Mouse (Mus musculus) midbrain, embryonic 14.5 days (tissue): ENCODE measurements around the gene Gpr87. TPM values are rescaled to one million over a fixed set of nuclear protein-coding genes. Genes with fewer than 3 reads are reported as not detected.

Source experiments
- ATAC-seq: fragments of 200-750 bp; cut with Nextera tagmentation; 2 replicates; pipeline ENCODE4 v1.8.0; 2017; ENCODE audit warnings: moderate number of reproducible peaks, moderate library complexity; ENCODE audit not compliant: low FRiP score, low TSS enrichment
- DNase-seq: peaks from one replicate; pipeline ENCODE4 v3.0.0-alpha.2; 2015
- H3K27ac ChIP-seq: fragments of 300-500 bp; sonication (generic); replicated peaks from 2 replicates; pipeline ENCODE4 v1.5.1; 2014; ENCODE audit warnings: mild to moderate bottlenecking, low read depth, low read length, moderate library complexity
- H3K27me3 ChIP-seq: fragments of 300-500 bp; sonication (generic); 2 replicates; pipeline ENCODE4 v1.6.1; 2014; ENCODE audit warnings: low read length, control low read depth, mixed read lengths; ENCODE audit not compliant: control insufficient read depth, insufficient read depth
- H3K36me3 ChIP-seq: fragments of 300-500 bp; sonication (generic); 2 replicates; pipeline ENCODE4 v1.6.1; 2014; ENCODE audit warnings: low read length, control low read depth; ENCODE audit not compliant: control insufficient read depth, insufficient read depth
- H3K4me1 ChIP-seq: fragments of 300-500 bp; sonication (generic); 2 replicates; pipeline ENCODE4 v1.6.1; 2014; ENCODE audit warnings: mild to moderate bottlenecking, antibody characterized with exemption, low read length, control low read depth; ENCODE audit not compliant: control insufficient read depth, insufficient read depth
- H3K4me2 ChIP-seq: fragments of 300-500 bp; sonication (generic); 2 replicates; pipeline ENCODE4 v1.6.1; 2014; ENCODE audit warnings: mild to moderate bottlenecking, low read length, moderate library complexity
- H3K4me3 ChIP-seq: fragments of 300-500 bp; sonication (generic); replicated peaks from 2 replicates; pipeline ENCODE4 v1.5.1; 2014; ENCODE audit warnings: low read depth, low read length
- H3K9ac ChIP-seq: fragments of 300-500 bp; sonication (generic); replicated peaks from 2 replicates; pipeline ENCODE4 v1.6.1; 2014; ENCODE audit warnings: mild to moderate bottlenecking, low read length, moderate library complexity
- H3K9me3 ChIP-seq: fragments of 300-500 bp; sonication (generic); 2 replicates; pipeline ENCODE4 v1.6.1; 2016; ENCODE audit warnings: low read length, control low read depth, mixed read lengths; ENCODE audit not compliant: control insufficient read depth
- WGBS: fragments of 180-500 bp; shearing (Covaris S2); extraction: QIAGEN DNeasy Blood & Tissue Kit; methylation state at CpG from one replicate; pipeline ENCODE4 v1.1.7; 2014; 5-methylcytosine and 5-hydroxymethylcytosine counted together
- polyA plus RNA-seq: library from polyadenylated mRNA; unstranded; fragments of >200 nt; fragmentation: Nextera tagmentation; extraction: Ambion mirVana; gene quantifications from 2 replicates; pipeline ENCODE4 v1.2.1, GENCODE M21; 2014

Gene Gpr87
- polyA plus RNA-seq, 1 experiment from 2014 or later: 0.26 TPM

GRCm38 (mm10) chr3:59217211-59217610 lies 22.3 kb upstream of the Gpr87 start:
- ATAC-seq (no peak), DNase-seq (no peak)
- H3K36me3 ChIP-seq: no peaks in the 10 kb centered on the region
- no peak overlapping the region for H3K4me3 ChIP-seq
- H3K27me3 ChIP-seq: no peaks in the 10 kb centered on the region
- H3K27ac ChIP-seq: no peak overlapping the region
- H3K9ac ChIP-seq: no peak overlapping the region
- 93% methylated on average over 10 of the region's 10 CpGs for WGBS
- no peaks in the 10 kb centered on the region for H3K9me3 ChIP-seq
- no peaks in the 10 kb centered on the region for H3K4me1 ChIP-seq
- H3K4me2 ChIP-seq: no peak overlapping the region

GRCm38 (mm10) chr3:59212404-59212803 lies 17.5 kb upstream of the Gpr87 start:
- Histone ChIP-seq H3K4me3 (no peak overlapping the region), H3K9ac (no peak overlapping the region), H3K27me3 (no peaks in the 10 kb centered on the region), H3K27ac (no peak overlapping the region), H3K36me3 (no peaks in the 10 kb centered on the region), H3K4me2 (no peak overlapping the region), H3K4me1 (no peaks in the 10 kb centered on the region), H3K9me3 (no peaks in the 10 kb centered on the region)
- ATAC-seq: no peak
- DNase-seq: no peak

DNA sequence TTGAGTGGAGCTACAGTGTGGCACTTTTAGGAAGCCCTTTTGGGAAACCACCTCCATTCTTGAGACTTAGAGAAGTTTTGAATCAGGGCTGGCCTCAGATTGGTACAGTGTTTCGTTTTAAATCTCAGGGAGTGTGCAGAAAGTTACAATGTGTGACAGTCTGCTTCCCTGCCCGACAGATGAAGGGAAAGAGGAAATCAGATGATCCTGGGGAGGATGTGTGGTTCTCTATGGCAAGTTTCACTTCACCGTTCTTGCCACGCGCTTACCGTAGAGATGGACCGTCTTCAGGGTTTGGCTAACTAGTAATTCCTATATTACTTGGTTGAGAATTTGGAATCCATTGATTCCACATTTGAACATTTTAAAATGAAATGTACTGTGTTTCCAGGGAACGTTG lies 16.9 kb upstream of the Gpr87 start:
- no peaks in the 10 kb centered on the region for H3K27me3 ChIP-seq
- H3K4me2 ChIP-seq: no peak overlapping the region
- no peaks in the 10 kb centered on the region for H3K9me3 ChIP-seq
- no peaks in the 10 kb centered on the region for H3K36me3 ChIP-seq
- H3K4me3 ChIP-seq: no peak overlapping the region
- no peak for ATAC-seq
- no peak overlapping the region for H3K9ac ChIP-seq
- H3K27ac ChIP-seq: no peak overlapping the region
- H3K4me1 ChIP-seq: no peaks in the 10 kb centered on the region
- 93% methylated on average over 8 of the region's 8 CpGs for WGBS
- no peak for DNase-seq

DNA sequence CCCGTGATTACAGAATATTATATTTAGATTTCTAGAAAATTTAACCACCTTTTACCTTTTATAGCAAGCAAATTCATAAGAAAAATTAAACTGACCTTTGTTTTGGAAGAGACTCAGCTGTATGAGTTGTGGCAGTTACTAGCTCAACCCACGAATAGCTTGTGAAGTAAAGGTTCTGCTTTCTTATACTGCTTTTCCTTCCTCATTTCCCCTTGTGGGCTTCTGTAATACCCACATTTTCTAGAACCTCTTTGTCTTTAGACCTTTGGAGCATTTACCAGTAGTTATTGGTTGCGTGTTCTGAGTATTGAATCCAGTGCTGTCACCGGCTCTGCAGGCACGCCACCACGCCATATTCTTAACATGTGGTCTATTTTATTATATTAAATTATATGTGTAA lies 15.8 kb upstream of the Gpr87 start, which contains the start of gene P2ry13:
TSS of gene P2ry13 (minus strand) at position 156 of the 400 bp plus-strand sequence.
- Histone ChIP-seq H3K4me2 (no peak within 1 kb of the TSS), H3K4me1 (no peaks in the 10 kb centered on the region), H3K27ac (no peak within 1 kb of the TSS), H3K27me3 (no peaks in the 10 kb centered on the region), H3K36me3 (no peaks in the 10 kb centered on the region), H3K4me3 (no peak within 1 kb of the TSS), H3K9me3 (no peaks in the 10 kb centered on the region), H3K9ac (no peak within 1 kb of the TSS)
- ATAC-seq (no peak), DNase-seq (no peak)
- WGBS: 93% methylated on average over 6 of the region's 6 CpGs

- no peaks in the 10 kb centered on the region for H3K36me3 ChIP-seq
- no peaks in the 10 kb centered on the region for H3K9me3 ChIP-seq
- H3K9ac ChIP-seq: no peak overlapping the region
- no peak overlapping the region for H3K4me2 ChIP-seq
- no peak overlapping the region for H3K27ac ChIP-seq
- H3K4me1 ChIP-seq: no peaks in the 10 kb centered on the region
- DNase-seq: no peak
- H3K4me3 ChIP-seq: no peak overlapping the region
- ATAC-seq: no peak
- no peaks in the 10 kb centered on the region for H3K27me3 ChIP-seq
- 87% methylated on average over 8 of the region's 8 CpGs for WGBS
These were observed 15.2 kb upstream of the Gpr87 start for GRCm38 (mm10) chr3:59210089-59210488.

DNA sequence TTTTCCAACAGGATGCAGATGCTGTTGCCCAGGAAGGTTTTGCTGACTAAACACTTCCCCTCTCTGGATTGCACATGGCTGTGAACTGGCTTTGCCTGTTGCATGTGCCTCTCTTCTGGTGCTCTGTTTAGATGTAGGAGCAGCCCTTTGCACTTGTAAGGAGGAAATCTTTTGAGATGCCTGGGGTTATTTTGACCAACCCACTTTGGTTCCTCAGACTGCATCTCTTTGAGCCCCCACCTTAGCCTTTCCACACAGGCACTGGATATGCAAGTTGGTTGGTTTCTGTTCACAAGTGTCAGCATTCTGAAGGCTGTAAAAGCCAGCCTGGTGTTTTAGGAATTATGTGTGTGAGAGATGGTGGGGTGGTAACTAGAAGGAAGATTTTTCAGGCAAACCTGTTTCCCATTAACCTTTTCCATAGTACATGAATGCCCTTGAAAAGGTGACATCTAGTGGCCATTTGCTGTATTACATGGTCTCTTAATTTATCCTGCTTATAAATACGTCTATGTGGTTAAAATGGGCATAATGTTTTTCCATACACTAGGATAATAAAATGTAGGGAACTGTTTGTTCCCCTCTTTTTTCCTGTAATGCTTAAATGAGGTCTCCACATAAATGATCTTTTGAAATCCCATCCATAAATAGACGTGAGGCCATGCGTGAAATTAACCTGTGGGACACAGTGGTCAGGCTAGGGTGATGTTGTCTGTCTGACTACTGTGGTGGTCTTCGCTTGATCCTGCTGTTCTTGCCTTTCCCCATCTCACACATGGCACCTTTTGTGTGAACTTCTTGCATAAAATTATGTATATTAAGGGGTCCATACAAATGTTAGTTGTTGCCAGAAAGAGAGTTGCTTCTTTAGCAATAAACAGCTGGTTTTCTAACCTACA lies 14.0 kb upstream of the Gpr87 start:
- H3K4me1 ChIP-seq: no peaks in the 10 kb centered on the region
- ATAC-seq (no peak; the same call in 1 of the 2 replicates), DNase-seq (peak; percentile 90)
- no peak overlapping the region for H3K4me2 ChIP-seq
- no peaks in the 10 kb centered on the region for H3K9me3 ChIP-seq
- no peak overlapping the region for H3K4me3 ChIP-seq
- H3K27me3 ChIP-seq: no peaks in the 10 kb centered on the region
- H3K27ac ChIP-seq: no peak overlapping the region
- no peak overlapping the region for H3K9ac ChIP-seq
- no peaks in the 10 kb centered on the region for H3K36me3 ChIP-seq
- 63% methylated on average over 4 of the region's 4 CpGs for WGBS

DNA sequence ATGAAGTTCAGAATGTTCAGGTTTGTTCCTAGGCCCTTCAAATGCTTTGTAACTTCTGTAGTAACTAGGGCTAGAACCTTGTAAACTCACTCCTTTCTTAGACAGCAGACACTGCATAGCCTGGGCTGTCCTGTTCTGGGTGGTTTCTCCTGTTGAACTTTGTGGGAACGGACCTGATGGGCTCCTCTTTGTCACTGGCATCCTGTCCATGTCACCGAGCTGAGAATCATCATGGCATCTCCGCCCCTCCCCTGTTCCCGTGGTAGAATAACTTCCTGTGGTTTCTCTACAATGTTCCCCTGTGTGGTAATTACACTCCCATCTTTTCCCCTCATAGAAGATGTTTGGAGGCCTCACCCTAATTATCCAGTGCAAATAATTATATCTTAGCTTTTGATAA lies 11.0 kb upstream of the Gpr87 start:
- H3K4me1 ChIP-seq: no peaks in the 10 kb centered on the region
- no peak for ATAC-seq
- no peak for DNase-seq
- H3K27me3 ChIP-seq: no peaks in the 10 kb centered on the region
- H3K4me3 ChIP-seq: no peak overlapping the region
- H3K4me2 ChIP-seq: no peak overlapping the region
- 86% methylated on average over 4 of the region's 4 CpGs for WGBS
- no peaks in the 10 kb centered on the region for H3K9me3 ChIP-seq
- no peaks in the 10 kb centered on the region for H3K36me3 ChIP-seq
- H3K9ac ChIP-seq: no peak overlapping the region
- no peak overlapping the region for H3K27ac ChIP-seq

DNA sequence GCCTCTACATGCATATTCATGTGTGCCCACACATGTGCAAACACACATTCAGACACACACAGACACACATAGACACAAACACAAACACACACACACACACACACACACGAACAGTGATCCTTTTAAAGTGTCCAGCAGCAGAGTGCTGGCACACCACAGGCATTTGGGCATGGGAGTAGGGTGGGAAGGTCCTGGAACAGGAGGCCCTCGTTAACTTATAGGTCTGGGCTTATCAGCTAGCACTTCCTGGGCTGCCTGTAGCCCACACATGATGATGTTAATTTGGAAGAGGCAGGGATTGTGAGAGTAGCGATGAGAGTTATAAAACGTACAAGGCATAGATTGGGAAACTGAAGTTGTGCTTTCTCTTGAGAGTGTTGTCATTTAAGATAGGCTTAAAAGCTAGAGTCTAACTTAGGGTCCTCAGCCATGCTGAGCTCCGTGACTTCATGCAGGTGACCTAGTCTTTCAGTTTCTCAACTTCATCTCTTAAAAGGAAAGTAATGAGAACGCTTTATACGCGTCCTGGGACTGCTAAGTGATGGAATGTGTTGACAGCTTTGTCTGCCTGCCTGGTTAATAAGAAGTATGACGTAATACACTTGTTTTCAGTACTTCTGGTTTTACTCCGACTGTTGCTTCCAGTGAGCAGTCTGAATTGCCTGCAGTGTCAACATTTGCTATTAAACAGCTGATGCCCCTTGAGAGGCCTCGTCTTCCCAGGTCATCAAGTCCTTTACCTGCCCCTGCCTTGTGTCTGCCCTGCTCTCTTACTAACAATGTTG lies 10.0 kb upstream of the Gpr87 start:
- no peak overlapping the region for H3K9ac ChIP-seq
- WGBS: 88% methylated on average over 11 of the region's 11 CpGs
- no peak overlapping the region for H3K4me3 ChIP-seq
- no peaks in the 10 kb centered on the region for H3K9me3 ChIP-seq
- H3K36me3 ChIP-seq: no peaks in the 10 kb centered on the region
- H3K27ac ChIP-seq: no peak overlapping the region
- no peak for DNase-seq
- no peak overlapping the region for H3K4me2 ChIP-seq
- ATAC-seq: no peak
- no peaks in the 10 kb centered on the region for H3K4me1 ChIP-seq
- H3K27me3 ChIP-seq: no peaks in the 10 kb centered on the region
